Mouse (Mus musculus): ENCODE data around the gene Nrp2.

DNA sequence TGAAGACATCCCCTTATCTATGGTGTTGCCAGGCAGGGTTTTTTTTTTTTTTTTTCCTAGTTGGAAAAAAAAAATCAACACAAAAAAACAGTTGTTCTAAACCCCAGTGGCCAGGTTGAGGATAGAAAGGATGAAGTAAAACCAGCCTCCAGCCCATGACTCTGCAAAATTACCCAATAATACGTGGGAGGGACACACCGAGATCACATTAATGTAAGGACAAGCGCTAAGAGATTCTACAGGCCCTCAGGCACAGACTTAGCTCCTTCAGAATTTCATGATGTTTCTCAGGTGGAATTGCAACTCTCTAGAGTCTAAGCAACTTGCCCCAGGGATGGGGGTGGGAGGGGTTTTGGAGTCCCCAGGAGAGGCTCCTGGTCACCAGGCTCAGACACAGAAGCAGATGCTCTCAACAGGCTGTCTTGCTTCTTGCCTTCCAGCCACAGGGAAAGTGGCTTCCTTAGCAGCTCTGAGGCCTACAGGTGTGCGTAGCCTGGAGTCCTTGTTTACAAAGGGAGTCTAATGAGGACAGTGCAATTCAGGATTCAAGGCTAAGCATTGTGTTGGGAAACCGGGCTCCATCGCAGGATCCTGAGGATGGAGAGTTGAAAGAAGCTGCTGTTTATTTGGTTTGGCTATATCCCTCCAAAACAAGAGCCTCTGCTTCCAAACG lies 49.7 kb downstream of the Nrp2 start:
- TF ChIP-seq POLR2A (IDR thresholded peaks at IDR 0.05; ENCODE audit: borderline replicate concordance, insufficient read depth, low read length) (no peak), CTCF (IDR thresholded peaks at IDR 0.05; ENCODE audit: borderline replicate concordance, insufficient read depth, low read depth, low read length) (no peak)

All from cerebellum, adult 2 months (tissue).